Mouse (Mus musculus) thymus, adult 2 months (tissue): ENCODE measurements around the gene Slc2a5.

ENCODE experiments used
- CTCF ChIP-seq: fragments of 200-500 bp; IDR thresholded peaks from 2 replicates; pipeline ENCODE4 v1.5.1; 2012; ENCODE audit warnings: mild to moderate bottlenecking, control low read depth, low read length, moderate library complexity, borderline replicate concordance; ENCODE audit not compliant: control insufficient read depth, poor library complexity, insufficient read depth; ENCODE audit errors: extremely low read depth
- POLR2A ChIP-seq: fragments of 200-500 bp; IDR thresholded peaks from 2 replicates; pipeline ENCODE4 v1.6.1; 2012; ENCODE audit warnings: mild to moderate bottlenecking, low read length, control low read depth, moderate library complexity; ENCODE audit not compliant: control insufficient read depth, poor library complexity, insufficient read depth; ENCODE audit errors: extremely low read depth

DNA sequence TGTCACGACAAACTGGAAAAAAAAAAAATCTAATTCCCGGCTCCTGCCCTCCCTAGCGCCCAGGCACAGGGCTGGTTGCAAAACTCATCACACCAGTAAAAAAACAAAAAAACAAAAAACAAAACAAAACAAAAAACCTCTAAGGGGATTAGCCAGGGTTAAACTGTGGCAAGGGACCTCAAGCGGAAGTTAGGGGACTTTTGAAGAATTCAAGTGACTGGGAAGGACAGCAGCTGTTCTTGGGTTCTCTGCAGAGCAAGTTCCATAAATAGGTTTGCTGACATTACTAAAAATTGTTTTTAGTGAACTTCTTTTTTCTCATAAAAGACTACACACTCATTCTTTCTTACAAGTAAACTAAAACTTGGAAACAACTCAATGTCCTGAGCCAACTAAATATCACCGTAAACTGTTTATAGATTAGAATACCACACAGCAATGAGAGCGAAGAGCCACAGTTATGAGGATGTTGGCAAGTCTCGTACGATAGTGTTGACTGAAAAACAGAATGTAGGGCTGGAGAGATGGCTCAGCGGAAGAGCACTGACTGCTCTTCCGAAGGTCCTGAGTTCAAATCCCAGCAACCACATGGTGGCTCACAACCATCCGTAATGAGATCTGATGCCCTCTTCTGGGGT lies 38.6 kb upstream of the Slc2a5 start:
- no peak for TF ChIP-seq POLR2A
- TF ChIP-seq CTCF: no peak
